Mouse (Mus musculus) stomach, embryonic 15.5 days (tissue): Measurements from ENCODE around the gene Wdhd1. TPM values are rescaled to one million over a fixed set of nuclear protein-coding genes. Genes with fewer than 3 reads are reported as not detected.

ENCODE experiments used
- ATAC-seq: fragments of 200-750 bp; cut with Nextera tagmentation; 2 replicates; pipeline ENCODE4 v1.8.0; 2017; ENCODE audit warnings: low read depth, moderate number of reproducible peaks, moderate TSS enrichment; ENCODE audit not compliant: insufficient read depth, low FRiP score
- H3K27ac ChIP-seq: fragments of 300-500 bp; sonication (generic); 2 replicates; pipeline ENCODE4 v1.5.1; 2015; ENCODE audit warnings: mild to moderate bottlenecking, inconsistent platforms
- H3K27me3 ChIP-seq: fragments of 300-500 bp; sonication (generic); replicated peaks from 2 replicates; pipeline ENCODE4 v1.6.1; 2015; ENCODE audit warnings: inconsistent platforms
- H3K36me3 ChIP-seq: fragments of 300-500 bp; sonication (generic); 2 replicates; pipeline ENCODE4 v1.6.1; 2015; ENCODE audit warnings: inconsistent platforms
- H3K4me1 ChIP-seq: fragments of 300-500 bp; sonication (generic); 2 replicates; pipeline ENCODE4 v1.6.1; 2015; ENCODE audit warnings: inconsistent platforms
- H3K4me2 ChIP-seq: fragments of 300-500 bp; sonication (generic); 2 replicates; pipeline ENCODE4 v1.6.1; 2015; ENCODE audit warnings: mild to moderate bottlenecking, inconsistent platforms
- H3K4me3 ChIP-seq: fragments of 300-500 bp; sonication (generic); replicated peaks from 2 replicates; pipeline ENCODE4 v1.5.1; 2015; ENCODE audit warnings: inconsistent platforms
- H3K9ac ChIP-seq: fragments of 300-500 bp; sonication (generic); 2 replicates; pipeline ENCODE4 v1.6.1; 2015; ENCODE audit warnings: inconsistent platforms
- H3K9me3 ChIP-seq: fragments of 300-500 bp; sonication (generic); 2 replicates; pipeline ENCODE4 v1.6.1; 2016; ENCODE audit warnings: inconsistent platforms
- WGBS: fragments of 180-500 bp; shearing (Covaris S2); methylation state at CpG from one replicate; pipeline ENCODE4 v1.1.7; 2015; 5-methylcytosine and 5-hydroxymethylcytosine counted together
- polyA plus RNA-seq: library from polyadenylated mRNA; unstranded; fragments of >200 nt; fragmentation: Nextera tagmentation; extraction: Ambion mirVana; gene quantifications from 2 replicates; pipeline ENCODE4 v1.2.1, GENCODE M21; 2015

The Wdhd1 gene
- polyA plus RNA-seq, 1 experiment from 2014 or later, result 27.0 TPM

GRCm38 (mm10) chr14:47216541-47216940 is 60.1 kb downstream of the Wdhd1 start:
- no peaks in the 10 kb centered on the region for H3K36me3 ChIP-seq
- WGBS, result 85% methylated on average over 2 of the region's 2 CpGs

GRCm38 (mm10) chr14:47214367-47214766 is 62.3 kb downstream of the Wdhd1 start:
- H3K36me3 ChIP-seq, result no peaks in the 10 kb centered on the region
- no peak; the same call in 1 of the 2 replicates for ATAC-seq
- H3K4me1 ChIP-seq, result no peaks in the 10 kb centered on the region
- no peak overlapping the region for H3K27ac ChIP-seq
- no peak overlapping the region for H3K9ac ChIP-seq
- H3K9me3 ChIP-seq, result no peaks in the 10 kb centered on the region
- no peak overlapping the region for H3K4me3 ChIP-seq
- no peak overlapping the region for H3K4me2 ChIP-seq
- no peaks in the 10 kb centered on the region for H3K27me3 ChIP-seq
- 64% methylated on average over 5 of the region's 5 CpGs for WGBS

More at GRCm38 (mm10) chr14:47216541-47216940, 60.1 kb downstream of the Wdhd1 start:
- no peaks in the 10 kb centered on the region for H3K27me3 ChIP-seq
- H3K27ac ChIP-seq, result no peak overlapping the region
- no peak overlapping the region for H3K4me2 ChIP-seq
- no peak overlapping the region for H3K4me3 ChIP-seq
- H3K9me3 ChIP-seq, result no peaks in the 10 kb centered on the region
- H3K4me1 ChIP-seq, result no peaks in the 10 kb centered on the region
- no peak overlapping the region for H3K9ac ChIP-seq
- ATAC-seq, result no peak

- ATAC-seq, result no peak
- Histone ChIP-seq H3K27me3 (no peaks in the 10 kb centered on the region), H3K27ac (no peak overlapping the region), H3K9me3 (no peaks in the 10 kb centered on the region), H3K9ac (no peak overlapping the region), H3K4me2 (no peak overlapping the region), H3K4me3 (no peak overlapping the region), H3K4me1 (no peaks in the 10 kb centered on the region), H3K36me3 (no peaks in the 10 kb centered on the region)
- WGBS, result 79% methylated on average over 4 of the region's 4 CpGs
These were observed 63.4 kb downstream of the Wdhd1 start for GRCm38 (mm10) chr14:47213305-47213704.

- Histone ChIP-seq H3K9ac (no peak overlapping the region), H3K4me2 (no peak overlapping the region), H3K4me1 (no peaks in the 10 kb centered on the region), H3K27ac (no peak overlapping the region), H3K9me3 (no peaks in the 10 kb centered on the region), H3K27me3 (no peaks in the 10 kb centered on the region), H3K4me3 (no peak overlapping the region), H3K36me3 (no peaks in the 10 kb centered on the region)
- no peak for ATAC-seq
- WGBS, result 85% methylated on average over 4 of the region's 4 CpGs
These were observed 66.9 kb downstream of the Wdhd1 start for GRCm38 (mm10) chr14:47209669-47210164.

GRCm38 (mm10) chr14:47208564-47209493 is 67.8 kb downstream of the Wdhd1 start:
- Histone ChIP-seq H3K4me1 (no peaks in the 10 kb centered on the region), H3K36me3 (no peaks in the 10 kb centered on the region), H3K4me3 (no peak overlapping the region), H3K9ac (no peak overlapping the region), H3K27ac (no peak overlapping the region; the same call in 1 of the 2 replicates), H3K9me3 (no peaks in the 10 kb centered on the region), H3K27me3 (no peaks in the 10 kb centered on the region), H3K4me2 (no peak overlapping the region)
- 84% methylated on average over 12 of the region's 12 CpGs for WGBS
- 0 out of 2 replicates have a peak, but pooled peaks have one; percentile 39 for ATAC-seq

GRCm38 (mm10) chr14:47206601-47207000 is 70.1 kb downstream of the Wdhd1 start:
- Histone ChIP-seq H3K36me3 (no peaks in the 10 kb centered on the region), H3K9ac (no peak overlapping the region), H3K4me3 (no peak overlapping the region), H3K27ac (no peak overlapping the region), H3K27me3 (no peaks in the 10 kb centered on the region), H3K4me1 (no peaks in the 10 kb centered on the region), H3K9me3 (no peaks in the 10 kb centered on the region), H3K4me2 (no peak overlapping the region)
- 79% methylated on average over 3 of the region's 3 CpGs for WGBS
- ATAC-seq, result 0 out of 2 replicates have a peak, but pooled peaks have one; percentile 27

- no peak overlapping the region for H3K9ac ChIP-seq
- H3K36me3 ChIP-seq, result no peaks in the 10 kb centered on the region
- no peaks in the 10 kb centered on the region for H3K4me1 ChIP-seq
- H3K4me2 ChIP-seq, result no peak overlapping the region
- no peak overlapping the region for H3K27ac ChIP-seq
- 92% methylated on average over 5 of the region's 5 CpGs for WGBS
- no peaks in the 10 kb centered on the region for H3K9me3 ChIP-seq
- H3K4me3 ChIP-seq, result no peak overlapping the region
- no peaks in the 10 kb centered on the region for H3K27me3 ChIP-seq
- no peak for ATAC-seq
These were observed 71.2 kb downstream of the Wdhd1 start for GRCm38 (mm10) chr14:47205270-47205972.

GRCm38 (mm10) chr14:47197340-47197739 is 79.3 kb downstream of the Wdhd1 start:
- no peak overlapping the region for H3K4me3 ChIP-seq
- no peak overlapping the region for H3K27ac ChIP-seq
- no peaks in the 10 kb centered on the region for H3K9me3 ChIP-seq
- no peaks in the 10 kb centered on the region for H3K27me3 ChIP-seq
- H3K36me3 ChIP-seq, result no peaks in the 10 kb centered on the region
- no peak overlapping the region for H3K4me2 ChIP-seq
- H3K4me1 ChIP-seq, result no peaks in the 10 kb centered on the region
- no peak overlapping the region for H3K9ac ChIP-seq
- 81% methylated on average over 3 of the region's 3 CpGs for WGBS
- no peak for ATAC-seq

GRCm38 (mm10) chr14:47196711-47197110 is 79.9 kb downstream of the Wdhd1 start:
- WGBS, result 71% methylated on average over 8 of the region's 8 CpGs
- H3K27ac ChIP-seq, result no peak overlapping the region

GRCm38 (mm10) chr14:47194096-47194495 is 82.6 kb downstream of the Wdhd1 start:
- Histone ChIP-seq H3K9ac (no peak overlapping the region), H3K27me3 (no peaks in the 10 kb centered on the region)

More at GRCm38 (mm10) chr14:47196711-47197110, 79.9 kb downstream of the Wdhd1 start:
- H3K4me2 ChIP-seq, result no peak overlapping the region
- no peaks in the 10 kb centered on the region for H3K27me3 ChIP-seq
- ATAC-seq, result no peak
- no peak overlapping the region for H3K9ac ChIP-seq
- no peaks in the 10 kb centered on the region for H3K9me3 ChIP-seq
- no peak overlapping the region for H3K4me3 ChIP-seq
- H3K36me3 ChIP-seq, result no peaks in the 10 kb centered on the region
- H3K4me1 ChIP-seq, result no peaks in the 10 kb centered on the region

GRCm38 (mm10) chr14:47193506-47193905 is 83.2 kb downstream of the Wdhd1 start:
- Histone ChIP-seq H3K27me3 (no peaks in the 10 kb centered on the region), H3K27ac (no peak overlapping the region), H3K4me2 (no peak overlapping the region), H3K4me1 (no peaks in the 10 kb centered on the region; the same call in 1 of the 2 replicates), H3K9me3 (no peaks in the 10 kb centered on the region), H3K4me3 (no peak overlapping the region), H3K9ac (no peak overlapping the region), H3K36me3 (no peaks in the 10 kb centered on the region)
- no peak for ATAC-seq
- 70% methylated on average over 6 of the region's 6 CpGs for WGBS

More at GRCm38 (mm10) chr14:47194096-47194495, 82.6 kb downstream of the Wdhd1 start:
- Histone ChIP-seq H3K4me1 (no peaks in the 10 kb centered on the region), H3K4me3 (no peak overlapping the region), H3K4me2 (no peak overlapping the region), H3K36me3 (no peaks in the 10 kb centered on the region), H3K9me3 (no peaks in the 10 kb centered on the region), H3K27ac (no peak overlapping the region)
- ATAC-seq, result no peak
- WGBS, result 46% methylated on average over 4 of the region's 4 CpGs

GRCm38 (mm10) chr14:47191861-47192260 is 84.8 kb downstream of the Wdhd1 start:
- Histone ChIP-seq H3K9ac (no peak overlapping the region), H3K27me3 (no peaks in the 10 kb centered on the region), H3K4me2 (no peak overlapping the region), H3K9me3 (no peaks in the 10 kb centered on the region), H3K27ac (no peak overlapping the region), H3K4me1 (no peaks in the 10 kb centered on the region; the same call in 1 of the 2 replicates), H3K36me3 (no peaks in the 10 kb centered on the region), H3K4me3 (no peak overlapping the region)
- 41% methylated on average over 5 of the region's 5 CpGs for WGBS
- no peak for ATAC-seq
